Mouse (Mus musculus): ENCODE data around the gene Prkar1a. TPM values are rescaled to one million over a fixed set of nuclear protein-coding genes. Genes with fewer than 3 reads are reported as not detected.
"Not testable (repeated sequence)": the region's sequence is repeated elsewhere in the genome, so short reads cannot be mapped to it uniquely, and the experiment has no call there.

The Prkar1a gene
- total RNA-seq, 2 experiments from 2014 or later = 309 to 323 TPM

GRCm38 (mm10) chr11:109635871-109636395 lies 13.3 kb upstream of the Prkar1a start:
- no peak for DNase-seq
- intact Hi-C loops (cut with DNase I) = no loop called here

- peak; percentile 50 to 63 for DNase-seq
Measured at GRCm38 (mm10) chr11:109641498-109642222, 7.5 kb upstream of the Prkar1a start.

GRCm38 (mm10) chr11:109648510-109648909 lies 695 bp upstream of the Prkar1a start:
- peak; percentile 50 to 56 for DNase-seq
- intact Hi-C loops (cut with DNase I) = no loop called here

More at GRCm38 (mm10) chr11:109641498-109642222, 7.5 kb upstream of the Prkar1a start:
- intact Hi-C loops (cut with DNase I) = no loop called here

- intact Hi-C loops (cut with DNase I) = loop anchor here (2.0 kb wide), 1 partner anchor 29 kb away; no protein-coding TSS in a partner anchor
- DNase-seq = peak; percentile 73 to 75
Measured at GRCm38 (mm10) chr11:109649975-109650701, 933 bp downstream of the Prkar1a start.

GRCm38 (mm10) chr11:109650788-109651565 lies 1.8 kb downstream of the Prkar1a start:
- DNase-seq = peak; percentile 94 to 96
- intact Hi-C loops (cut with DNase I) = loop anchor here (2.0 kb wide), 1 partner anchor 30 kb away; no protein-coding TSS in a partner anchor

GRCm38 (mm10) chr11:109651566-109652024 lies 2.4 kb downstream of the Prkar1a start:
- DNase-seq = peak; percentile 37 to 46
- intact Hi-C loops (cut with DNase I) = loop anchor here (2.0 kb wide), 1 partner anchor 31 kb away; no protein-coding TSS in a partner anchor

GRCm38 (mm10) chr11:109652505-109652904 lies 3.3 kb downstream of the Prkar1a start:
- no peak for DNase-seq
- intact Hi-C loops (cut with DNase I) = no loop called here

GRCm38 (mm10) chr11:109653201-109653600 lies 4.0 kb downstream of the Prkar1a start:
- no peak for DNase-seq
- intact Hi-C loops (cut with DNase I) = loop anchor here (1.0 kb wide), 1 partner anchor 14 kb away; no protein-coding TSS in a partner anchor

- DNase-seq = no peak
- intact Hi-C loops (cut with DNase I) = no loop called here
Measured at GRCm38 (mm10) chr11:109654581-109654980, 5.4 kb downstream of the Prkar1a start.

GRCm38 (mm10) chr11:109656232-109656631 lies 7.0 kb downstream of the Prkar1a start:
- DNase-seq = no peak
- intact Hi-C loops (cut with DNase I) = no loop called here

GRCm38 (mm10) chr11:109660526-109660925 lies 11.3 kb downstream of the Prkar1a start:
- DNase-seq; intact Hi-C loops (cut with DNase I): not testable (repeated sequence)

GRCm38 (mm10) chr11:109664293-109664692 lies 15.1 kb downstream of the Prkar1a start:
- DNase-seq = no peak
- intact Hi-C loops (cut with DNase I) = no loop called here

- intact Hi-C loops (cut with DNase I) = no loop called here
Measured at GRCm38 (mm10) chr11:109665424-109665823, 16.2 kb downstream of the Prkar1a start.

GRCm38 (mm10) chr11:109666411-109666810 lies 17.2 kb downstream of the Prkar1a start:
- intact Hi-C loops (cut with DNase I) = no loop called here

More at GRCm38 (mm10) chr11:109665424-109665823, 16.2 kb downstream of the Prkar1a start:
- no peak for DNase-seq

GRCm38 (mm10) chr11:109667371-109667770 lies 18.2 kb downstream of the Prkar1a start:
- intact Hi-C loops (cut with DNase I) = loop anchor here (1.0 kb wide), 1 partner anchor 14 kb away; no protein-coding TSS in a partner anchor
- DNase-seq = no peak

More at GRCm38 (mm10) chr11:109666411-109666810, 17.2 kb downstream of the Prkar1a start:
- no peak for DNase-seq

- DNase-seq = no peak
- intact Hi-C loops (cut with DNase I) = no loop called here
Measured at GRCm38 (mm10) chr11:109668115-109668725, 19.0 kb downstream of the Prkar1a start.

GRCm38 (mm10) chr11:109669149-109669708 lies 20.0 kb downstream of the Prkar1a start:
- DNase-seq = no peak
- intact Hi-C loops (cut with DNase I) = no loop called here

GRCm38 (mm10) chr11:109670026-109670916 lies 21.1 kb downstream of the Prkar1a start:
- DNase-seq = peak; percentile 38 to 41
- intact Hi-C loops (cut with DNase I) = loop anchor here (1.0 to 5.0 kb wide), 3 partner anchors 51 to 597 kb away; no protein-coding TSS in a partner anchor
